Mouse (Mus musculus): ENCODE measurements around the gene Atpif1. TPM values are rescaled to one million over a fixed set of nuclear protein-coding genes. Genes with fewer than 3 reads are reported as not detected.
"Not testable (repeated sequence)": the region's sequence is repeated elsewhere in the genome, so short reads cannot be mapped to it uniquely, and the experiment has no call there.

Atpif1 gene
- 1,393 and 1,600 TPM in 2 replicates for polyA plus RNA-seq (2015; fragmentation: Nextera tagmentation; extraction: Ambion mirVana)

- H3K9ac ChIP-seq, result peak within 1 kb of the TSS; percentile 87
- H3K4me3 ChIP-seq, result peak within 1 kb of the TSS; percentile 58
- peaks cover 23% of the 10 kb centered on the region for H3K36me3 ChIP-seq
- WGBS, result under 1% methylated on average over 63 of the region's 63 CpGs
- H3K27me3 ChIP-seq, result no peaks in the 10 kb centered on the region
- peak; percentile 90 for ATAC-seq (ENCODE audit: low read depth)
- H3K9me3 ChIP-seq, result no peaks in the 10 kb centered on the region
- H3K4me2 ChIP-seq, result peak within 1 kb of the TSS; percentile 85
- peak within 1 kb of the TSS; percentile 95 for H3K27ac ChIP-seq (replicated peaks)
- peaks cover 43% of the 10 kb centered on the region for H3K4me1 ChIP-seq (replicated peaks)
These were observed at the start of gene Atpif1 for GRCm38 (mm10) chr4:132532981-132533916. Atpif1 (minus strand) TSS chr4:132533659.

- H3K9me3 ChIP-seq, result no peaks in the 10 kb centered on the region
- no peaks in the 10 kb centered on the region for H3K4me1 ChIP-seq (replicated peaks)
- no peak for ATAC-seq (ENCODE audit: low read depth)
- H3K36me3 ChIP-seq, result no peaks in the 10 kb centered on the region
- no peak overlapping the region for H3K4me3 ChIP-seq
- H3K9ac ChIP-seq, result no peak overlapping the region
- H3K27ac ChIP-seq (replicated peaks), result no peak overlapping the region
- no peak overlapping the region for H3K4me2 ChIP-seq
- WGBS, result 85% methylated on average over 1 of the region's 1 CpGs
- H3K27me3 ChIP-seq, result no peaks in the 10 kb centered on the region
These were observed 41.4 kb upstream of the Atpif1 start for GRCm38 (mm10) chr4:132574809-132575347.

DNA sequence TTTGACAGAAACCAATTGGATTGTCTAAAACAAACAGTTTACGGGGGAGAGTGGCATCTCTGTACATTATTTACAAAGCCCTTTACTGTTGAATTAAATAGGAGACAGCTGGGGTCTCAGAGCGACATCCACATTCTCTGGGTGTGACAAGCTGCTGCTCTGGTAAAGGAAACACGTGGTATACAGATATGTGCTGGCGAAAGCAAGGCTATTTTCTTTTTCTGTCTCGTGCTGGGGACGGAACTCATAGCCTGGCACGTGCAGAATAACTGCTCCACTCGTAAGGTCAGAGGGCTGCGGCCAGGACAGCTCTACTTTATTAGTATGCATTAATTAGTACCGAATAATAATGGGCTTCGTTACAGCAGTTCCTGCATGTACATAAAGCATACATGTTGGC is 39.9 kb upstream of the Atpif1 start:
- ATAC-seq (ENCODE audit: low read depth), result no peak
- no peak overlapping the region for H3K27ac ChIP-seq (replicated peaks)
- H3K36me3 ChIP-seq, result no peaks in the 10 kb centered on the region
- no peak overlapping the region for H3K4me3 ChIP-seq
- no peaks in the 10 kb centered on the region for H3K4me1 ChIP-seq (replicated peaks)
- no peak overlapping the region for H3K9ac ChIP-seq
- H3K27me3 ChIP-seq, result no peaks in the 10 kb centered on the region
- no peaks in the 10 kb centered on the region for H3K9me3 ChIP-seq
- no peak overlapping the region for H3K4me2 ChIP-seq
- 70% methylated on average over 11 of the region's 11 CpGs for WGBS

DNA sequence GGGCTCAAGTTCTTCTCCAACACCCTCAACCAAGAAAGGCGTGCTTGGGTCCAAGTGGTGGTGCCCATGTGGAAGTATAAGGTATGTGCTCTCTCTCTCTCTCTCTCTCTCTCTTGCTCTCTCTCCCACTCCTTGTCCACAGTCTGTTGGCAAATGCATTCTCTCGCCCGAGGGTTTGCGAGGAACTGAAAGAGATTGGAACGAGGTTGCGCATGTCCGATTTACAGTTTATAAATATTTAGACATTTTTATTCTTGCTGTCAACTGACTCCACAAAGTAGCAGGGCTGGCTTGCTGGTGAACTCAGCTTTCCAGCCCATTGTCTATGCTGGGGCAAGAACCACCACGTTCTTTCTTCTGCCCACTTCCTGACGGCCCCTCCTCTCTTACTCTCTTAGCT is 37.7 kb upstream of the Atpif1 start:
- no peak overlapping the region for H3K27ac ChIP-seq (replicated peaks)
- no peaks in the 10 kb centered on the region for H3K4me1 ChIP-seq (replicated peaks)
- 91% methylated on average over 9 of the region's 9 CpGs for WGBS
- no peak overlapping the region for H3K9ac ChIP-seq
- no peak overlapping the region for H3K4me3 ChIP-seq
- no peaks in the 10 kb centered on the region for H3K9me3 ChIP-seq
- H3K27me3 ChIP-seq, result no peaks in the 10 kb centered on the region
- H3K4me2 ChIP-seq, result no peak overlapping the region
- H3K36me3 ChIP-seq, result no peaks in the 10 kb centered on the region
- ATAC-seq (ENCODE audit: low read depth), result no peak

DNA sequence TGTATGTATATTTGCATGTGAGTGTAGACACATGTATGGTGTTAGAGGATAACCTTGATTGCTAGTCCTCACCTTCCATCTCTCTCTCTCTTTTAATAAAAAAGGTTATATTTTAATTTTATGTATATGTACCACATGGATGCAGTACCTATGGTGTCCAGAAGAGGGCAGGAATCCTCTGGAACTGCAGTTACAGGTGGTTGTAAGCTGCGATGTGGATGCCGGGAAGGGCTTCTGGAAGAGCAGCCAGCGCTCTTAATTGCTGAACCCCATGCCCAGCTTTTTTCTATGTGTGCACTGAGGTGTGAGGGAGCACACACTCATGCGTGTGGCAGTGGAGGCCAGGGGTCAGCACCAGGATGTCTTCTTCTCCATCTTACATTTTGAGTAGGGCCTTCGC is 35.7 kb upstream of the Atpif1 start:
- H3K27me3 ChIP-seq, result no peaks in the 10 kb centered on the region
- H3K4me1 ChIP-seq (replicated peaks), result no peaks in the 10 kb centered on the region
- no peak for ATAC-seq (ENCODE audit: low read depth)
- H3K4me2 ChIP-seq, result no peak overlapping the region
- no peaks in the 10 kb centered on the region for H3K36me3 ChIP-seq
- no peak overlapping the region for H3K4me3 ChIP-seq
- no peaks in the 10 kb centered on the region for H3K9me3 ChIP-seq
- H3K27ac ChIP-seq (replicated peaks), result no peak overlapping the region
- 87% methylated on average over 5 of the region's 5 CpGs for WGBS
- H3K9ac ChIP-seq, result no peak overlapping the region

- Histone ChIP-seq H3K36me3 (no peaks in the 10 kb centered on the region), H3K4me3 (no peak overlapping the region), H3K9me3 (no peaks in the 10 kb centered on the region), H3K27me3 (no peaks in the 10 kb centered on the region), H3K4me2 (no peak overlapping the region), H3K4me1 (replicated peaks) (no peaks in the 10 kb centered on the region), H3K27ac (replicated peaks) (no peak overlapping the region), H3K9ac (no peak overlapping the region)
- no peak for ATAC-seq (ENCODE audit: low read depth)
- 75% methylated on average over 9 of the region's 9 CpGs for WGBS
These were observed 33.9 kb upstream of the Atpif1 start for GRCm38 (mm10) chr4:132567361-132567779.

DNA sequence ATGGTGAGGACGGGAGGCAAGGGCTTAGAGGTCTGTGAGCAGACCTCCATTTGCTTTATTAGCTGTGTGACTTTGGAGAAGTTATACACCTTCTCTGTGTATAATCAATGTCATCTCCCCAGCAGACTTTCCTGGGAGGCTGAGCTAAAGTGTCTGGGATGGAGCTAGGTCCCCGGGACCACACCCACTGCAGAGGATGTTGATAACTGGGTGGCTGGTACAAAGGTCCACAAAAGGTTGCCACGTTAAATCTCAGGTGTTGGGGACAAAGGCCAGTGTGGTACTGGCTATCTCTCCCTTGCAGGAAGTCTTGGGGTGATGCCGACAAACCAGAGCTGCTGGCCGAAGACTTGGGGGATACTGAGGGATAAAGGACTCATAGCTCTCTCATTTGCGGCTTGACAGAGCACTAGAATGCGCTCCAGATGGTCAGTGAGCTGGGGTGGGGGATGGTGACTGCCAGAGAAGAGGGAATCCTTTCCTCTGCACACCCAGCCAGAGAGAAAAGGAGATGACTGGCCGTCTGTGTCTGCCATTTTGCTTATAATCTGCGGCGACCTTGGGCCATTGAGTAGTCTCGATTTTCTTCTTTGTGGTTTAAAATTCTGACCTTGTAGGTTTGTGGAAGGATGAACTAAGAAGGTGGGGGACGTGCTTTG is 31.8 kb upstream of the Atpif1 start:
- no peaks in the 10 kb centered on the region for H3K36me3 ChIP-seq
- 80% methylated on average over 12 of the region's 12 CpGs for WGBS
- ATAC-seq (ENCODE audit: low read depth), result no peak

GRCm38 (mm10) chr4:132563965-132564364 is 30.5 kb upstream of the Atpif1 start, which contains the start of gene Ptafr:
Ptafr (plus strand) TSS chr4:132564067.
- 35% methylated on average over 4 of the region's 4 CpGs for WGBS
- no peak within 1 kb of the TSS for H3K4me3 ChIP-seq
- no peaks in the 10 kb centered on the region for H3K27me3 ChIP-seq
- no peak within 1 kb of the TSS for H3K27ac ChIP-seq (replicated peaks)
- no peak for ATAC-seq (ENCODE audit: low read depth)
- H3K4me1 ChIP-seq (replicated peaks), result no peaks in the 10 kb centered on the region
- no peak within 1 kb of the TSS for H3K4me2 ChIP-seq
- H3K36me3 ChIP-seq, result no peaks in the 10 kb centered on the region
- no peak within 1 kb of the TSS for H3K9ac ChIP-seq
- H3K9me3 ChIP-seq, result no peaks in the 10 kb centered on the region

More for the DNA sequence above, 31.8 kb upstream of the Atpif1 start:
- H3K9me3 ChIP-seq, result no peaks in the 10 kb centered on the region
- no peaks in the 10 kb centered on the region for H3K27me3 ChIP-seq
- H3K4me2 ChIP-seq, result no peak overlapping the region
- no peak overlapping the region for H3K4me3 ChIP-seq
- H3K9ac ChIP-seq, result no peak overlapping the region
- H3K27ac ChIP-seq (replicated peaks), result no peak overlapping the region
- H3K4me1 ChIP-seq (replicated peaks), result no peaks in the 10 kb centered on the region

- no peak overlapping the region for H3K27ac ChIP-seq (replicated peaks)
These were observed 29.8 kb upstream of the Atpif1 start for GRCm38 (mm10) chr4:132563261-132563660.

GRCm38 (mm10) chr4:132555550-132555949 is 22.1 kb upstream of the Atpif1 start:
- not testable (repeated sequence) for H3K9me3 ChIP-seq; ATAC-seq (ENCODE audit: low read depth); H3K4me3 ChIP-seq; H3K27ac ChIP-seq (replicated peaks); H3K9ac ChIP-seq; H3K27me3 ChIP-seq; H3K4me2 ChIP-seq; H3K4me1 ChIP-seq (replicated peaks)
- H3K36me3 ChIP-seq, result peaks cover 40% of the 10 kb centered on the region
- 92% methylated on average over 7 of the region's 7 CpGs for WGBS

More at GRCm38 (mm10) chr4:132563261-132563660, 29.8 kb upstream of the Atpif1 start:
- Histone ChIP-seq H3K4me1 (replicated peaks) (no peaks in the 10 kb centered on the region), H3K36me3 (no peaks in the 10 kb centered on the region), H3K4me3 (no peak overlapping the region), H3K4me2 (no peak overlapping the region), H3K9ac (no peak overlapping the region), H3K27me3 (no peaks in the 10 kb centered on the region), H3K9me3 (no peaks in the 10 kb centered on the region)
- ATAC-seq (ENCODE audit: low read depth), result no peak
- 81% methylated on average over 3 of the region's 3 CpGs for WGBS

DNA sequence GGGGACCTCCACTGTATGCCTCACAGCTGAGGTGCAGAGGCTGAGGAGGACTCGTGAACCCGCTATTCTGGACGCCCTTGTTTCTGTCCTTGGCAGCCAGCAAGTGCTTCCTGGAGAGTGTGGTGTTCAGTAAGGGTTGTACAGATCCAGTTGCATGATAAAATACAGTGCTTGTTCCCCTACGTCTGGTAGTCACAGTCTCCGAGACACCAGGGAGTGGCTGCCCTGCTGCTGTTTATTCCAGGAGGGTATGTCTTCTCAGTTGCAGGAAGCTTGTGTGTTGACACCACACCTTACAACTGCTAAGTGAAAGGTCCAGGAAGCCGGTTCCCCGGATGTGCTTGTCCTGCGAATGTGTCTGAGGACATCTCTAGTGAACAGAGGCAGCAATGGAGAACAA is 21.2 kb upstream of the Atpif1 start:
- H3K27me3 ChIP-seq, result no peaks in the 10 kb centered on the region
- no peak overlapping the region for H3K4me3 ChIP-seq
- no peak overlapping the region for H3K9ac ChIP-seq
- no peaks in the 10 kb centered on the region for H3K4me1 ChIP-seq (replicated peaks)
- H3K9me3 ChIP-seq, result no peaks in the 10 kb centered on the region
- no peak overlapping the region for H3K4me2 ChIP-seq
- H3K27ac ChIP-seq (replicated peaks), result no peak overlapping the region
- peaks cover 49% of the 10 kb centered on the region for H3K36me3 ChIP-seq
- WGBS, result 82% methylated on average over 8 of the region's 8 CpGs
- ATAC-seq (ENCODE audit: low read depth), result no peak

DNA sequence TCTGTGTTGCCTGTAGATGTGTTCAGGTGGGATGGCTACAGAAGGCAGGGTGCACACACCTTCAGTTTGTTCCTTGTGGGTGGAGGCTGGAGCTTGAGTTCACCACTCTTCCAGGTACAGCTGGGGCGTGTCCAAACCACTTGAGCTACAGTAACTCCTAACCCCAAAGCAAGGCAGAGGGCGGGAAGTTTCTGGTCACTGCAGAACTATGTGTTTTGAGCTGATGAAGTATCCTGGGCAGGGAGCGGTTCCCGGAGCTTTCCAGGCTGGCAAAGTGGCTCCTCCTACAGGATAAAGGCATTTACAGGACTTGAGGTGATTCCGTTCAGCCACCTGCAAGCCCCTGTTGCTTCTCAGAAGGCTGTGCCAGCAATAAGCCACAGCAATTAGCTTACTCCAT is 20.8 kb upstream of the Atpif1 start:
- Histone ChIP-seq H3K27me3 (no peaks in the 10 kb centered on the region), H3K4me3 (no peak overlapping the region), H3K9me3 (no peaks in the 10 kb centered on the region), H3K9ac (no peak overlapping the region), H3K27ac (replicated peaks) (no peak overlapping the region), H3K4me2 (no peak overlapping the region), H3K36me3 (peaks cover 53% of the 10 kb centered on the region), H3K4me1 (replicated peaks) (no peaks in the 10 kb centered on the region)
- no peak for ATAC-seq (ENCODE audit: low read depth)
- WGBS, result 75% methylated on average over 5 of the region's 5 CpGs
